Mouse (Mus musculus) forebrain, embryonic 14.5 days (tissue): ENCODE measurements around the gene Ahdc1. TPM values are rescaled to one million over a fixed set of nuclear protein-coding genes. Genes with fewer than 3 reads are reported as not detected.
A peak's percentile ranks its signal among the peaks of the same experiment; 100 is the strongest.

Experiments
- ATAC-seq: fragments of 200-750 bp; cut with Nextera tagmentation; 2 replicates; pipeline ENCODE4 v1.8.0; 2017; ENCODE audit warnings: mild to moderate bottlenecking, moderate library complexity
- DNase-seq: peaks from one replicate; pipeline ENCODE4 v3.0.0-alpha.2; 2015; ENCODE audit warnings: low spot score
- H3K27ac ChIP-seq: fragments of 300-500 bp; sonication (generic); 2 replicates; pipeline ENCODE4 v1.5.1; 2014; ENCODE audit warnings: low read depth, mild to moderate bottlenecking, control low read depth, low read length, moderate library complexity
- H3K27me3 ChIP-seq: fragments of 300-500 bp; sonication (generic); replicated peaks from 2 replicates; pipeline ENCODE4 v1.6.1; 2014; ENCODE audit warnings: low read length, control low read depth, mixed read lengths; ENCODE audit not compliant: control insufficient read depth, insufficient read depth
- H3K36me3 ChIP-seq: fragments of 300-500 bp; sonication (generic); 2 replicates; pipeline ENCODE4 v1.6.1; 2014; ENCODE audit warnings: low read length, control low read depth; ENCODE audit not compliant: control insufficient read depth, insufficient read depth
- H3K4me1 ChIP-seq: fragments of 300-500 bp; sonication (generic); 2 replicates; pipeline ENCODE4 v1.6.1; 2014; ENCODE audit warnings: antibody characterized with exemption, low read length, control low read depth; ENCODE audit not compliant: control insufficient read depth, insufficient read depth
- H3K4me2 ChIP-seq: fragments of 300-500 bp; sonication (generic); 2 replicates; pipeline ENCODE4 v1.6.1; 2014; ENCODE audit warnings: mild to moderate bottlenecking, control low read depth, low read length
- H3K4me3 ChIP-seq: fragments of 300-500 bp; sonication (generic); 2 replicates; pipeline ENCODE4 v1.5.1; 2014; ENCODE audit warnings: low read depth, low read length, control low read depth
- H3K9ac ChIP-seq: fragments of 300-500 bp; sonication (generic); 2 replicates; pipeline ENCODE4 v1.6.1; 2014; ENCODE audit warnings: mild to moderate bottlenecking, low read length, control low read depth, moderate library complexity
- H3K9me3 ChIP-seq: fragments of 300-500 bp; sonication (generic); replicated peaks from 2 replicates; pipeline ENCODE4 v1.6.1; 2016; ENCODE audit warnings: low read length, control low read depth, mixed read lengths; ENCODE audit not compliant: control insufficient read depth
- WGBS: fragments of 180-500 bp; shearing (Covaris S2); extraction: QIAGEN DNeasy Blood & Tissue Kit; methylation state at CpG from one replicate; pipeline ENCODE4 v1.1.7; 2014; 5-methylcytosine and 5-hydroxymethylcytosine counted together
- polyA plus RNA-seq: library from polyadenylated mRNA; unstranded; fragments of >200 nt; fragmentation: Nextera tagmentation; extraction: Ambion mirVana; gene quantifications from 2 replicates; pipeline ENCODE4 v1.2.1, GENCODE M21; 2014

Gene Ahdc1
- polyA plus RNA-seq, 1 experiment from 2014 or later: 8.6 TPM

DNA sequence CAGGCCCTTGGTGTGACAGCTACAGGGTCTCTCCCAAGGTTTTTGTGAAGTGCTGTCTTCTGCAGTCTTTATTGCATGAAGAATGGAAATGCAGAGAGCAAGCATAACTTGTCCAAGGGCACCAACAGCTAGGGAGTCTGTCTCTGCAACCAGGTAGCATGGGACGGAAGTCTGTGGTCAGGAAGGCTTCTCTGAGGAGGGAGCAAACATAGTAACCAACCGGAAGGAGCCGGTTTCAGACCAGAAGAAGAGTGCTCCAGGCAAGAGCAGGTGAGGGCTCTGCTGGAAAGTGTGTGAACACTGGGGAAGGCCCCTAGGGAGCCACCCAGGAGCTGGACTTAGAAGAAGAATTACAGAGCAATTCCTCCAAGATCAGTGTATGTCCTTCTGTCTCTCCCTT, 39.0 kb upstream of the Ahdc1 start:
- no peaks in the 10 kb centered on the region for H3K36me3 ChIP-seq
- H3K27ac ChIP-seq: no peak overlapping the region
- peaks cover 16% of the 10 kb centered on the region for H3K27me3 ChIP-seq
- 73% methylated on average over 3 of the region's 3 CpGs for WGBS
- ATAC-seq: no peak
- H3K4me1 ChIP-seq: peaks cover 14% of the 10 kb centered on the region; the same call in 1 of the 2 replicates
- DNase-seq: no peak
- no peak overlapping the region for H3K4me3 ChIP-seq
- H3K9me3 ChIP-seq: no peaks in the 10 kb centered on the region
- no peak overlapping the region for H3K9ac ChIP-seq
- no peak overlapping the region for H3K4me2 ChIP-seq

GRCm38 (mm10) chr4:132972556-132972955, 38.5 kb upstream of the Ahdc1 start:
- H3K9me3 ChIP-seq: no peaks in the 10 kb centered on the region
- no peak overlapping the region for H3K9ac ChIP-seq
- no peaks in the 10 kb centered on the region for H3K36me3 ChIP-seq
- H3K4me1 ChIP-seq: peaks cover 14% of the 10 kb centered on the region; the same call in 1 of the 2 replicates
- DNase-seq: peak; percentile 58
- peak overlapping the region; percentile 33; the same call in 1 of the 2 replicates for H3K27ac ChIP-seq
- ATAC-seq: no peak
- H3K4me3 ChIP-seq: no peak overlapping the region
- H3K4me2 ChIP-seq: no peak overlapping the region
- WGBS: 15% methylated on average over 2 of the region's 2 CpGs
- H3K27me3 ChIP-seq: peaks cover 16% of the 10 kb centered on the region

DNA sequence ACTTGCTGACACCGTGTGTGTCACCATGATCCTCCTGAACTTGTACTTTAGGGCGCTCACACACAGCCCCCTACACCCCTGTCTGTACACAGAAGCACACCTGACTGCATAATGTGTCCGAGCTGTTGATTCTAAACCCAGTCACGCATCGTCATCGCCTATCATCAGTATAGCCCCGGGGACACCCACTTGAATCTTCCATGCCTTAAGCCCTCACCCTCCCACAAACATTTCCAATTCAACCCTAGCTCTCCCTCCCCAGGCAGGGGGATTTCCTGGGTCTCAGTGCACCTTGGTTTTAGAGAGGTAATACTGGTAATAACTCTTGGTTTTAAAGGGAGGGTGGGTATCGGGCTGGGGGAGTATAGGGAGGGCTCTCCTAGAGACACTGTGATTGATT, 37.9 kb upstream of the Ahdc1 start:
- no peaks in the 10 kb centered on the region for H3K36me3 ChIP-seq
- H3K9me3 ChIP-seq: no peaks in the 10 kb centered on the region
- no peak overlapping the region for H3K4me2 ChIP-seq
- H3K4me3 ChIP-seq: no peak overlapping the region
- no peak for ATAC-seq
- DNase-seq: no peak
- peaks cover 13% of the 10 kb centered on the region; the same call in 1 of the 2 replicates for H3K4me1 ChIP-seq
- WGBS: 37% methylated on average over 8 of the region's 8 CpGs
- no peak overlapping the region for H3K9ac ChIP-seq
- peaks cover 16% of the 10 kb centered on the region for H3K27me3 ChIP-seq
- peak overlapping the region; percentile 33; the same call in 1 of the 2 replicates for H3K27ac ChIP-seq

DNA sequence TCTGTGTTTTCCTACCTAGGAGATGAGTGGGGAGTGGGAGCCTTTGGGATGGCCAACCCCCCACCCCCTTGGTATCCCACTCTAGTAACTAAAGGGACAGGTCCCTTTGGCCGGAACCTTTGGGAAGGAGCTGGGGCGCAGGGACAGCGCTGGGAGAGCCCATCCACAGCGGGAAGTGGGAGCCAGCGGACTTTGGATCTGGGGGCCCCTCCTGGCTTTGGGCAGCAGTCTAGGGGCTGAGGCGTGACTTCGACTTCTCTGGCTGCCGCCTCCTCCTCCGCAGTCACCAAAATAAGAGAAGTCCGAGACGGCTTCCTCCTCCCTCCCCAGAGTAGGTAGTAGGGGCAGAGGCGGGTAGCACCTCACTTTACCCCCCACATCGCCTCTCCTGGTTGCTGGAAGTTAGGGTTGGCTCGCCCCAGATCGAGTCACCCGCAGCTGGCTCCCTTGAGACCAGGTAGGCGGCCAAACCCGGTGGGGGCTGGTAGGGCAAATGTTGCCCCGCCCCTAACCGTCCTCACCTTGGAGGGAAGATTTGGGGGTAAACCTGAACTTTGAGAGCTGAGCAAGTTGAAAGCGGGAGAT, 37.2 kb upstream of the Ahdc1 start, which contains the start of gene Fgr:
Gene Fgr (plus strand): TSS at position 282 of the 585 bp plus-strand sequence.
- Histone ChIP-seq H3K27me3 (peaks cover 16% of the 10 kb centered on the region), H3K36me3 (no peaks in the 10 kb centered on the region), H3K9me3 (no peaks in the 10 kb centered on the region), H3K9ac (no peak within 1 kb of the TSS), H3K4me1 (peaks cover 12% of the 10 kb centered on the region; the same call in 1 of the 2 replicates), H3K4me3 (no peak within 1 kb of the TSS), H3K27ac (peak within 1 kb of the TSS; percentile 33; the same call in 1 of the 2 replicates), H3K4me2 (peak within 1 kb of the TSS; percentile 32)
- WGBS: 9% methylated on average over 21 of the region's 21 CpGs
- DNase-seq (no peak), ATAC-seq (no peak)

DNA sequence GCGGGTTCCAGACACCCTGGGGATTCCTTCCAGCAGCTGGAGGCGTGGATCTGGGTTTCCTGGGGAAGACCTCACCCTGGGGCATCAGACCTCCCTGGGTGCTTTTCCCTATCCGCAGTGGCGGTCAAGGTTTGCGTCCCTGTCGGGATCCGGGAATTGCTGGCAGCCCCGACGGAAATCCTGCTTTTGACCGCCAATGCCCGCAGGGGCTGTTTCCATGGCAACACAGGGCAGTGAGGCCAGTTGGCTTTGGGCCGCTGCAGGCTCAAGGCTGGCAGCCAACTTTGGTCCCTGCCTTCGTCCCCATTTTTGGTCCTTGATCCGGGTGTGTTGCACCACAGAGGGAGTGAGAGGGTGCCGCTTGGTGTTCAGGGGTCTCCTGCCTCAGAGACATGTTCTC, 36.2 kb upstream of the Ahdc1 start:
- Histone ChIP-seq H3K9ac (no peak overlapping the region), H3K4me3 (no peak overlapping the region), H3K9me3 (no peaks in the 10 kb centered on the region), H3K36me3 (no peaks in the 10 kb centered on the region), H3K4me2 (peak overlapping the region; percentile 32), H3K27ac (no peak overlapping the region), H3K4me1 (peaks cover 12% of the 10 kb centered on the region; the same call in 1 of the 2 replicates), H3K27me3 (peaks cover 16% of the 10 kb centered on the region)
- under 1% methylated on average over 15 of the region's 15 CpGs for WGBS
- peak; percentile 69 for DNase-seq
- ATAC-seq: no peak

DNA sequence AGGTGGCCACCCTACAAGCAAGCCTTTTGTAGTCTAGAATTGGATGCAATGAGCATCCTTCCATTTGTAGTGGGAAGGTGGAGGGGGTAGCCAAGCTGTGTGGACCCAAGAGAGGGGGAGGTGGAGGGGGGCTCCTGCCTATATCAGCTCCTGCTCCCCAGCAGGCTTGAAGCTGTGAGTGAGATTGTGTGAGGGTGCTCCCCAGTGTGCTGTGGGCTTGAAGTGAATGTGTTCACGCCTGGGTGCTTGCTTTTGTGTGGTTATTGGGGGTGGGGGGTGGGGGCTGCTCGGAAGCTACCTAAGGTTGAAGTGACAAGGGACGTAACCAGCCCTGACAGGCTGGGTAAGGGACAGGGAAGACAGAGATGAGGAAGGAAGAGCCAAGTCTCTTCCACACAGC, 35.3 kb upstream of the Ahdc1 start:
- Histone ChIP-seq H3K9ac (no peak overlapping the region), H3K27me3 (peaks cover 16% of the 10 kb centered on the region), H3K4me3 (no peak overlapping the region), H3K9me3 (no peaks in the 10 kb centered on the region), H3K27ac (no peak overlapping the region), H3K4me1 (peaks cover 12% of the 10 kb centered on the region; the same call in 1 of the 2 replicates), H3K4me2 (no peak overlapping the region), H3K36me3 (no peaks in the 10 kb centered on the region)
- ATAC-seq (no peak), DNase-seq (no peak)
- 46% methylated on average over 3 of the region's 3 CpGs for WGBS

- no peaks in the 10 kb centered on the region for H3K36me3 ChIP-seq
- ATAC-seq (no peak), DNase-seq (no peak)
- H3K9ac ChIP-seq: no peak overlapping the region
- no peak overlapping the region for H3K4me2 ChIP-seq
- H3K9me3 ChIP-seq: no peaks in the 10 kb centered on the region
- WGBS: 82% methylated on average over 6 of the region's 6 CpGs
- H3K4me1 ChIP-seq: peaks cover 12% of the 10 kb centered on the region; the same call in 1 of the 2 replicates
- H3K27ac ChIP-seq: no peak overlapping the region
- H3K27me3 ChIP-seq: peaks cover 16% of the 10 kb centered on the region
- no peak overlapping the region for H3K4me3 ChIP-seq
Observed at GRCm38 (mm10) chr4:132976729-132977128, 34.3 kb upstream of the Ahdc1 start.

DNA sequence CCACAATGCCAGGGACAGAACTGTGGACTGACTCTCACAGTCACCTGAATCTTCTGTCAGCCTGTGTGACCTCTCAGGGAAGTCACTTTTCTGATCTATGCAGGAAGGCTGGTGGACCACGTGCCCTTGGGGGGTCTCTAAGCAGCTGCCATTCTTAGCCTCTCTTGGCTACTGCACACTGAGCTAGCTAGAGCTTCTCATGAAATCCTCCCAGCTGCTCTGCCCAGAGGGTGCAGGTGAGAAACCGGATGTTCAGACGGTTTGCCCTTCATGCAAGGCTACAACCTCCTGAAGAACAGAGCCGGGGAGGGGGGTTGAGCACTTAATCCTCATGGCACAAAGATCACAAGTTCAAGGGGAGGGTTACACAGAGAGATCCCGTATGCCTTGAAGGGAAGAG, 33.5 kb upstream of the Ahdc1 start:
- H3K27me3 ChIP-seq: peaks cover 16% of the 10 kb centered on the region
- no peak overlapping the region for H3K27ac ChIP-seq
- no peak overlapping the region for H3K4me2 ChIP-seq
- no peaks in the 10 kb centered on the region for H3K9me3 ChIP-seq
- H3K4me1 ChIP-seq: peaks cover 12% of the 10 kb centered on the region; the same call in 1 of the 2 replicates
- 49% methylated on average over 5 of the region's 5 CpGs for WGBS
- no peak overlapping the region for H3K4me3 ChIP-seq
- DNase-seq (no peak), ATAC-seq (no peak)
- H3K9ac ChIP-seq: no peak overlapping the region
- no peaks in the 10 kb centered on the region for H3K36me3 ChIP-seq

- ATAC-seq: no peak
- Histone ChIP-seq H3K9me3 (no peaks in the 10 kb centered on the region), H3K4me1 (peaks cover 13% of the 10 kb centered on the region), H3K9ac (no peak overlapping the region), H3K27me3 (peaks cover 11% of the 10 kb centered on the region), H3K4me3 (no peak overlapping the region), H3K4me2 (no peak overlapping the region), H3K27ac (no peak overlapping the region), H3K36me3 (no peaks in the 10 kb centered on the region)
- WGBS: 60% methylated on average over 2 of the region's 2 CpGs
- no peak for DNase-seq
Observed at GRCm38 (mm10) chr4:132979186-132979585, 31.9 kb upstream of the Ahdc1 start.
